Mouse (Mus musculus): Measurements from ENCODE around the gene Neu3.

DNA sequence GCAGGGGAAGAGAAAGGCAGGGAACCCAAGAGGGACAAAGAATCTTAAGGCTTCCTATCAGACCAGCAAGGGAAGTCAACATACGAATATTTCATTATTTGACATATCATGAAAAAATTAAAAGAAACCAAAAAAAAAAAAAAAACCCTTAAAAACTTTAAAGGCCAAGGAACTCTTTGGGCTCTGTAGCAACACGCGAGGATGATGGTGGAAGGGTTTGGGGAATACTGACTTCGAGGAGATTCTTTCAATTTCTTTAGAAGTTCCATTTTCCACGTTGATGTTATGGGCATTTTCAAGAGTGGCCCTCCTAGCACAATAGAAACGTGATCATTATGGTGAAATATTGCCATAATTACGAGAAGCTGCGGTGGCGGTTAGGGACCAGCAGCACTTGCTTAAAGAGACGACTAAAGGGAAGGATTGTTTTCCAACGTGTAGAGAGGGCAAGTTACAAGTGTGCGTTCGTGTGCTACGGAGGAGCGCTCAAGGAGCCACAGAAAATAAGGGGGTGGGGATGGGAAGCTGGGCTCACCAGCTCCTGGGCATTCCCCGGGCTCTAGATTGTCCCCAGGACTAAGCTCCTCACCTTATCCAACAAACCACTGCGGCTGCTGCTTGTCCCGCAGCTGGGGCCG is 30.1 kb upstream of the Neu3 start:
- no peak for TF ChIP-seq MAX (IDR thresholded peaks at IDR 0.05; ENCODE audit: low read depth)
- TF ChIP-seq POLR2A (IDR thresholded peaks at IDR 0.05; ENCODE audit: insufficient read length, low read depth), result no peak
- no peak for TF ChIP-seq SRF (IDR thresholded peaks at IDR 0.05; ENCODE audit: control insufficient read depth, insufficient read length, low read depth)
- TF ChIP-seq REST (IDR thresholded peaks at IDR 0.05; ENCODE audit: insufficient read depth, insufficient read length), result no peak
- TF ChIP-seq POLR2AphosphoS2 (IDR thresholded peaks at IDR 0.05; ENCODE audit: insufficient read length, low read depth), result no peak
- no peak for TF ChIP-seq CEBPB (IDR thresholded peaks at IDR 0.05; ENCODE audit: insufficient read depth, poor library complexity, severe bottlenecking)
- no peak for TF ChIP-seq MYOG (IDR thresholded peaks at IDR 0.05; ENCODE audit: control insufficient read depth in 1 of 3, insufficient read depth in 1 of 3, insufficient read length in 2 of 3, low read depth in 2 of 3)
- no peak for TF ChIP-seq USF1 (IDR thresholded peaks at IDR 0.05; ENCODE audit: low read depth)
- no peak for TF ChIP-seq TCF12 (IDR thresholded peaks at IDR 0.05; ENCODE audit: insufficient read depth, poor library complexity, severe bottlenecking)
- no peak for TF ChIP-seq MYOD1 (IDR thresholded peaks at IDR 0.05; ENCODE audit: control insufficient read depth in 1 of 3, insufficient read length in 2 of 3, low read depth in 2 of 3)
- no peak for TF ChIP-seq E2F4 (IDR thresholded peaks at IDR 0.05; ENCODE audit: insufficient read depth)
